Mouse (Mus musculus): ENCODE measurements at regions not wholly inside any gene's neighbourhood (a gene's known extent, or its start where the extent isn't known, plus 50 kb on each side); places are given as distances from the start of the nearest gene placed in this dataset.

DNA sequence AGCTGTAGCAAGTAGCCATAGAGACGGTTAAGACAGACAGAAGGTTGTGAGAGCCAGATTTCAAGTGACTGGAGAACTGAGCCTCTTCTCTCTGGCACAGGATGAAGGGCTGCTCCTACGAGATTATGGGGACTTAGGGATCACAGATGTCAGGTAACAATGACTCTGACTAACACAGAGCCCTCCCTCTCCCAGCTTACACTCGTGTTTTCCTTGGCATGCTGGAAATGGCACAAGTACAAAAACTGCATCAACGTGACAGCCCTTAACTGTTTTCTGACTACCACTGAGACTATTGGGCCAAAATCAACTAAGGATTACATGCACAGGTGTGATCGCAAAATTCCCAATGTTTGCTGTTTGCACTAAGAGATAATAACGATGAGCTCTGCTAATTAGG, 145.9 kb upstream of the Lrig1 start:
- ATAC-seq (ENCODE audit: insufficient read depth), result no peak
- 51% methylated on average over 6 of the region's 6 CpGs for WGBS (ENCODE audit: insufficient replicate concordance)
- no peak for DNase-seq (ENCODE audit: low read depth in 3 of 3, low spot score in 3 of 3)

DNA sequence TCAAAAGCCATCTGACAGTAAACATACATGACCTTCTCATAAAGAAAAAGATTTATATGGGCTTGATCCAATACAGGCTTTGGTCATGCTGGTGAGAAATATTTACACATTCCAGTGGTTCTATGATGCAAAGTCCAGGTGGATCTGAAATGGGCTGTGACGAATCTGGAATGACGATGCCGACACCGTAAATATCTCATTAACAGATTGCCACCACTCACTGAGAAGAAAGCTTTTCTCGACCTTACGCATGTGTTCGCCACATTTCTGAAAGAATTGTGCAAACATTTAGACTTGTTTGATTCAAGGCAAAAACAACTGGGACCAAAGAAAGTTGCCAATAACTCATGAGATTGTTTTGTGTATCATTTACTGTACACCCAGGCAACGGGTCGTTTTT, 142.9 kb upstream of the Lrig1 start:
- no peak for TF ChIP-seq CTCF (IDR thresholded peaks at IDR 0.05; ENCODE audit: low read depth)
- TF ChIP-seq EP300 (IDR thresholded peaks at IDR 0.05; ENCODE audit: low read depth), result no peak
- no peak overlapping the region for H3K9ac ChIP-seq (replicated peaks)
- DNase-seq (ENCODE audit: low read depth in 3 of 3, low spot score in 3 of 3), result no peak
- H3K4me2 ChIP-seq (ENCODE audit: low read depth), result no peak overlapping the region
- H3K27me3 ChIP-seq (ENCODE audit: control insufficient read depth, insufficient read depth, low read length), result no peaks in the 10 kb centered on the region
- H3K27ac ChIP-seq, result no peak overlapping the region
- no peaks in the 10 kb centered on the region for H3K4me1 ChIP-seq (replicated peaks; ENCODE audit: control insufficient read depth in 2 of 2, insufficient read depth in 2 of 2, low read length in 1 of 2)
- 74% methylated on average over 9 of the region's 9 CpGs for WGBS (ENCODE audit: insufficient replicate concordance)
- no peak for ATAC-seq (ENCODE audit: insufficient read depth)
- H3K9me3 ChIP-seq (ENCODE audit: control insufficient read depth, low read length), result no peaks in the 10 kb centered on the region
- H3K4me3 ChIP-seq (ENCODE audit: insufficient read depth in 1 of 2, low read depth in 2 of 2, low read length in 2 of 2), result no peak overlapping the region
- H3K36me3 ChIP-seq (replicated peaks; ENCODE audit: control insufficient read depth, insufficient read depth, low read depth), result no peaks in the 10 kb centered on the region

More for the DNA sequence above, 145.9 kb upstream of the Lrig1 start:
- H3K9me3 ChIP-seq (ENCODE audit: control insufficient read depth, low read length), result no peaks in the 10 kb centered on the region
- H3K27me3 ChIP-seq (ENCODE audit: control insufficient read depth, insufficient read depth, low read length), result no peaks in the 10 kb centered on the region
- TF ChIP-seq CTCF (IDR thresholded peaks at IDR 0.05; ENCODE audit: low read depth) (no peak), EP300 (IDR thresholded peaks at IDR 0.05; ENCODE audit: low read depth) (no peak)
- H3K36me3 ChIP-seq (replicated peaks; ENCODE audit: control insufficient read depth, insufficient read depth, low read depth), result no peaks in the 10 kb centered on the region
- H3K4me3 ChIP-seq (ENCODE audit: insufficient read depth in 1 of 2, low read depth in 2 of 2, low read length in 2 of 2), result no peak overlapping the region
- no peak overlapping the region for H3K4me2 ChIP-seq (ENCODE audit: low read depth)
- H3K9ac ChIP-seq (replicated peaks), result no peak overlapping the region
- no peaks in the 10 kb centered on the region for H3K4me1 ChIP-seq (replicated peaks; ENCODE audit: control insufficient read depth in 2 of 2, insufficient read depth in 2 of 2, low read length in 1 of 2)
- no peak overlapping the region for H3K27ac ChIP-seq

DNA sequence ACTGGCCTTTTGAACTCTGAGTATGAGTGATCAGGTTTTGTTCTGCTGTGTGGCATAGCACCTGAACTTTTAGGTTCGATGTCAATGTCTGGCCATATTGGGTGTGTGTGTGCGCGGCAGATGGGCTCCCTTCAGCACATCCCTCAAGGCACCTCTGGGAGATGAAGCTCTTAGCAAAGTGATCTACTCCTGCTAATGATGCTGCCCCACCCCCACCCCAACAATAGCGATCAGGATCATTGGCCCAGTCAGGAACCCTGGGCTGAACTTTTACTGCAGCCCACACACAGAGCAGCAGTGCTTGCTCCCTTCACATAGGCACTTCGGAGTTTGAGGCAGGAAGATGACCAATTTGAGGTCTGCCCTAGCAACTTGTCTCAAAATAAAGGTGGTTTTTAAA, 141.9 kb upstream of the Lrig1 start:
- TF ChIP-seq CTCF (IDR thresholded peaks at IDR 0.05; ENCODE audit: low read depth), result no peak
- TF ChIP-seq EP300 (IDR thresholded peaks at IDR 0.05; ENCODE audit: low read depth), result no peak
- no peak for ATAC-seq (ENCODE audit: insufficient read depth)
- H3K27me3 ChIP-seq (ENCODE audit: control insufficient read depth, insufficient read depth, low read length), result no peaks in the 10 kb centered on the region
- no peaks in the 10 kb centered on the region for H3K9me3 ChIP-seq (ENCODE audit: control insufficient read depth, low read length)
- no peak overlapping the region for H3K9ac ChIP-seq (replicated peaks)
- no peak overlapping the region for H3K4me3 ChIP-seq (ENCODE audit: insufficient read depth in 1 of 2, low read depth in 2 of 2, low read length in 2 of 2)
- no peaks in the 10 kb centered on the region for H3K36me3 ChIP-seq (replicated peaks; ENCODE audit: control insufficient read depth, insufficient read depth, low read depth)
- H3K4me1 ChIP-seq (replicated peaks; ENCODE audit: control insufficient read depth in 2 of 2, insufficient read depth in 2 of 2, low read length in 1 of 2), result no peaks in the 10 kb centered on the region
- no peak overlapping the region for H3K27ac ChIP-seq
- no peak overlapping the region for H3K4me2 ChIP-seq (ENCODE audit: low read depth)
- 52% methylated on average over 5 of the region's 5 CpGs for WGBS (ENCODE audit: insufficient replicate concordance)
- no peak for DNase-seq (ENCODE audit: low read depth in 3 of 3, low spot score in 3 of 3)

DNA sequence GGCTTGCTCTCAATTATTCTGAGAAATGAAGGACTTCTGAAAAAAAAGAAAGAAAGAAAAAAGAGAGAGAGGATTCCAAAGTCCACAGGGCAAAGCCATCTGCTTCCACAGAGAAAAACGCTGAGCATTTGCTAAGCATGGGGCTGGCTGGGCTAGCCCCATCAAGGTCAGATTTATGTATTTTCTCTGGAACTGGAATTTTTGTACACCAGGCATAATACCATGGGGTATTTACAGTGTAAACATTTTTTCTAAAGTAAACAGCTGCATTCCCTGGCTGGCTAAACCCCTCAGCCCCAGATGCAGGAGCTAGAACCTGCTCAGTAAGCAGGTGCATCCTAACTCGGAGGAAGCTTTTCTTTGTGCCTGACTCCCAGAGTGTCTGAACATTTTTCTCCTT, 135.8 kb upstream of the Lrig1 start:
- Histone ChIP-seq H3K4me1 (replicated peaks; ENCODE audit: control insufficient read depth in 2 of 2, insufficient read depth in 2 of 2, low read length in 1 of 2) (no peaks in the 10 kb centered on the region), H3K9ac (replicated peaks) (no peak overlapping the region), H3K4me3 (ENCODE audit: insufficient read depth in 1 of 2, low read depth in 2 of 2, low read length in 2 of 2) (no peak overlapping the region), H3K27ac (no peak overlapping the region), H3K27me3 (ENCODE audit: control insufficient read depth, insufficient read depth, low read length) (no peaks in the 10 kb centered on the region), H3K36me3 (replicated peaks; ENCODE audit: control insufficient read depth, insufficient read depth, low read depth) (no peaks in the 10 kb centered on the region), H3K4me2 (ENCODE audit: low read depth) (no peak overlapping the region), H3K9me3 (ENCODE audit: control insufficient read depth, low read length) (no peaks in the 10 kb centered on the region)
- ATAC-seq (ENCODE audit: insufficient read depth), result no peak
- no peak for DNase-seq (ENCODE audit: low read depth in 3 of 3, low spot score in 3 of 3)
- WGBS (ENCODE audit: insufficient replicate concordance), result 40% methylated on average over 2 of the region's 2 CpGs
- TF ChIP-seq EP300 (IDR thresholded peaks at IDR 0.05; ENCODE audit: low read depth) (no peak), CTCF (IDR thresholded peaks at IDR 0.05; ENCODE audit: low read depth) (no peak)

DNA sequence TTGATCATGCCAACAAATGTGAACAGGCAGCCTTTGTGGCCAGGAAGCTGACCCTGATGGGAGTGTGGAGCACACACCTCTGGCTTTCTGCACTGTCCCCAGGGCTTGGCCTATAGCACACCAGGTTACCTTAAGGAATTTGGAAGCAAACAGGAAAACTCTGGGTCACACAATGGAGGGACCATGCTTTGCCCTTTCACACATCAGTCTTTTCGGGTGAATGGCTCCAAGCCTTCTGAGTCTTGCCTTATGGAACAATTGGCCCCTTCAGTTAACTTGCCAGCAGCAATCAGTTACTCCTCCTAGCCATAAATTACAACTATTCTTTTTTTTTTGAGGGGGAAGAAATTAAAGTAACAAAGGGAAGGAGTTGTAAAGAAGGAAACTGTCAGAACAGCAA, 134.6 kb upstream of the Lrig1 start:
- no peaks in the 10 kb centered on the region for H3K27me3 ChIP-seq (ENCODE audit: control insufficient read depth, insufficient read depth, low read length)
- no peaks in the 10 kb centered on the region for H3K9me3 ChIP-seq (ENCODE audit: control insufficient read depth, low read length)
- TF ChIP-seq CTCF (IDR thresholded peaks at IDR 0.05; ENCODE audit: low read depth) (no peak), EP300 (IDR thresholded peaks at IDR 0.05; ENCODE audit: low read depth) (no peak)
- no peak overlapping the region for H3K27ac ChIP-seq
- no peak overlapping the region for H3K4me3 ChIP-seq (ENCODE audit: insufficient read depth in 1 of 2, low read depth in 2 of 2, low read length in 2 of 2)
- no peaks in the 10 kb centered on the region for H3K4me1 ChIP-seq (replicated peaks; ENCODE audit: control insufficient read depth in 2 of 2, insufficient read depth in 2 of 2, low read length in 1 of 2)
- no peaks in the 10 kb centered on the region for H3K36me3 ChIP-seq (replicated peaks; ENCODE audit: control insufficient read depth, insufficient read depth, low read depth)
- ATAC-seq (ENCODE audit: insufficient read depth) (no peak), DNase-seq (ENCODE audit: low read depth in 3 of 3, low spot score in 3 of 3) (no peak)
- H3K9ac ChIP-seq (replicated peaks), result no peak overlapping the region
- H3K4me2 ChIP-seq (ENCODE audit: low read depth), result no peak overlapping the region
- WGBS (ENCODE audit: insufficient replicate concordance), result 48% methylated on average over 1 of the region's 1 CpGs
